Mouse (Mus musculus) gonadal fat pad, adult 2 months (tissue): ENCODE results near the gene Fgfr2. TPM values are rescaled to one million over a fixed set of nuclear protein-coding genes. Genes with fewer than 3 reads are reported as not detected.

Source experiments
- DNase-seq: peaks from one replicate; pipeline ENCODE4 v3.0.0-alpha.2; 2012; ENCODE audit warnings: low read depth
- polyA plus RNA-seq: library from polyadenylated mRNA; depleted of rRNA; stranded (reverse); fragments of >200 nt; gene quantifications from 2 replicates; pipeline ENCODE4 v1.2.3, GENCODE M21; 2012

Fgfr2 gene
- polyA plus RNA-seq, 1 experiment = 33.3 TPM

DNA sequence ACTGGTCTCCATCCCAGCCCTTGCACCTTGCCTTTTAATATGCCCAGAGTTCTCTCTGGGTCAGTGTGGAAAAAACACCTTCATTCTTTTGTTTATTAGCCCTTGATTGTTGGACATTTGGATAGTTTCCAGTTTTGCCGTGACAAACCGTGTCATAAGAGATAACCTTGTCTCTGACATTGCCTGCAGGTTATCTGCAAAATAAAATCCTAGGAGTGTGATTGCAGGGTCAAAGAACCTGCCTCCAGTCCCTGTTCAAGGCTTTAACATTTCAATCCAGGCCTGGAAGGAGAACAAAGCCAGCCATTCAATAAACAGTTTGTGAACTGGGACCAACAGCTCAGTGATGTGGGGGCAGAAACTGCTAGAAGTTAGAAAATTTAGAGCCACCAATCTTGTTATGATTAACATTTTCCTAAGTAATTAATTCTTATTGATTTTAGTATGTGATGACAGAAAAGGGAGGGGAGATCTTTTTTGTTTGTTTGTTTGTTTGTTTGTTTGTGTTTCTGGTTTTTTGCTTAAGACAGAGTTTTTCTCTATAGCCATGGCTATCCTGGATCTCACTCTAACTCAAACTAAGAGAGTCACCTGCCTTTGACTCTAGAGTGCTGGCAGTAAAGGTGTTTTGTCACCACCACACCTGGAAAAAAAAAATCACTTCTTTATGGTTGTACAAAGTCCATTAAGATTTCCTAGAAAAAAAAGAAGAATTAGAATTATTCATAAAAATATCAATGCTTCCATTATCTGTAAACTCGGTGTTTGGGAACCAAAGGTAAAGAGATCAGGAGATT lies 537.3 kb downstream of the Fgfr2 start:
- no peak for DNase-seq

DNA sequence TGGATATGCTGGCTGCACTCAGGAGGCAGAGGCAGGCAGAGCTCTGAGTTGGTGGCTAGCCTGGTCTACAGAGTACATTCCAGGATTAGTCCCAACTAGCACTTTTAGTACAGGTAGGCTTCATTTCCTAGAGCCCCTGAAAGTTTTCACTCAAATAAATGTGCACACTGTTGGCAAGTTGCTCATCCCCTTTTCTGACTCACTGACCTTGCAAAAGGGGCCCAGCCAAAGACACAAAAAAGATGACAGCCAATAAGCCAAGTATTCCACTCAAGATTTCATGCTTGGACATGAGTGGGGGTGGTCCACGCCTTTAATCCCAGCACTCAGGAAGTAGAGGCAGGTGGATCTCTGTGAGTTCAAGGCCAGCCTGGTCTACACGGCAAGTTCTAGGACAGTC lies 541.7 kb downstream of the Fgfr2 start:
- DNase-seq = no peak

GRCm38 (mm10) chr7:132580511-132580910 lies 542.6 kb downstream of the Fgfr2 start:
- DNase-seq = no peak

- no peak for DNase-seq
These were observed 546.3 kb downstream of the Fgfr2 start for GRCm38 (mm10) chr7:132576891-132577290.

- DNase-seq = no peak
These were observed 547.0 kb downstream of the Fgfr2 start, which contains the start of gene Oat for GRCm38 (mm10) chr7:132576116-132576650. Oat (minus strand) TSS chr7:132576398.

- no peak for DNase-seq
These were observed 547.5 kb downstream of the Fgfr2 start for GRCm38 (mm10) chr7:132575623-132576022.

GRCm38 (mm10) chr7:132574646-132575045 lies 548.5 kb downstream of the Fgfr2 start:
- no peak for DNase-seq

DNA sequence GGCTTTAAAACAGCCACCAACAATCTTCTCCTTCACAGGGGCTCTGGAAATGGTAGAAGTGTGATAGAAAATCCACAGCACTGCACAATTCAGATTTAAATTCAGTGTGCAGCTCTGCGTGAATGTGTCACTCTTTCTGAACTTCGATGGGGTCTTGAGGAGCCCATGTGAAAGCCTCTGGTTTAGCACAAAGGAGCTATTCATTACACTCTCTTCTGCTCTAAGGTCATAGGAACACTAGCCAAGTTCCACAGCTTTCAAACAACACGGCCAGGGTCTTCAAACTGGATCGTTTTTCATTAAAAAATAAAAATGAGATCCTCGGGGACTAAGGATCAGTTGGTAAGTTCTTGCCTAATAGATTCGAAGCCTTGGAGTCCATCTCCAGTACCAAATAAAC lies 549.9 kb downstream of the Fgfr2 start:
- no peak for DNase-seq

DNA sequence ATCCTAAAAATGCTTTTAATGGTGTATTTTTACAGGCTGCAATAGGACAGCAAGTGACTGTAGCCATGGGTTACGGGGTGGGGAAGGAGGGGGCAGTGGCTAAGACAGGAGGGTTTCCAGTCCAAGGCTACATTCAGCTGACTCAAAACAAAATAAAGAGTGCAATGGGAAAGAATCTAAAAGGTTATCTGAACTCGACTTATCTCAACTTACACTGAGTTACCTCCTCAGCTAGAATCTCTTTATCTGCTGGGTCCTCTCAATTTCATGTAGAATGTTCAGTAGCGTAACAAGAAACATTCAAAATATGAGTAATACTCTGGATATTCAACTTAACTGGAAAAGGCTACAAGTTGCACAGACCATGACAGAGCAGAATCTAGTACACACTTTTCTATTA lies 550.4 kb downstream of the Fgfr2 start:
- DNase-seq = no peak

DNA sequence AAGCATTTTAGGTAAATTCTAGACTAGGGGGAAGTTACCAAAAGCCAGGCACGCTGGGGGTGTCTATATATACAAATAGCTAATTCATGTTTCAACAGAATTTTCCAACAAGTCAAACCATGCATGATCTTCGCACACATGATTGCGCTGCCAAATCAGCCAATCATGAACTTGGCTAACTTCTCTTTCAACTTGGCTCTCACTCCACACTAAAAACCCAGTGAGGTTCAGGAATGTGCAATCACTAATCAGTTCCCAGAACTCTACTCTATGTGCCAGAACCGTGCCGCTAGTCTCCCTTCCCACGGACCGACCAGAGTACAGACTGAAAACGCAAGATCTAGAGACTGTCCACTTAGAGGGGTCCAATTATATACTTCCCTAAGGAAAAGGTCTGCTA lies 551.7 kb downstream of the Fgfr2 start:
- DNase-seq = no peak

DNA sequence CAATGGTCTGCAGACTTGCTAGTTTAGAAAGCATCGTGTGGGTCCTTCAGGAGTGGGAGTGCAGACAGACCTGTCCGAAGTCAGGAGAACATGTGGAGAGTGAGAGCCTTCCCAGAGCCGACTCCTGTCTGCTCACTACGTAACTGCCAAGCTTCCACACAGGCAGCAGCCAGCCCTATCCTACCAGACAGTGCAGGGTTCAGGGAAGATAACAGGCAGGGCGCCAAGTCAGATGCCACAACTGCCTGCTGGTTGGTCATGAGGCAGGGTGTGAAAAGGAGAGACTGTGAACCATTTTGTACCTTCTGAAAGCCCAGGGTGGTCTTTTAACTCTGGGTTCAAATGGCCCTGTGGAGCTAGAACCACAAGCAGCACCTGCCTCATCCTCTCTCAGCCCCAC lies 553.1 kb downstream of the Fgfr2 start:
- DNase-seq = no peak

GRCm38 (mm10) chr7:132568817-132569216 lies 554.3 kb downstream of the Fgfr2 start:
- DNase-seq = no peak

DNA sequence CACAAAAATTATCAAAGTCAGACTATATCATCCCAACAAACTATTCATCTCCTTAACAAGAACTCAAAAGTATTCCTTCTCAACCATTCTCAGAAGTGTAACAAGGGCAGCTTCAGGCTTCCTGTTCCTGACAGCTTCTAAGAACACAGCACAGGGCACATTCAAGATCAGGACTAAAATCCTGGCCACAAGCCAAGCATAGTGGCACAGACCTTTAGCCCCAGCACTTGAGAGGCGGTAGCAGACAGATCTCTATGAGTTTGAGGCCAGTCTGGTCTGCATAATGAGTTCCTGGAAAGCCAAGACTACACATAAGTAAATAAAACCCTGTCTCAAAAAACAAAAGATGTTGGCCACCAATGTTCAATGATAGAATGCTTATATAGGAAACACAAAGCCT lies 557.3 kb downstream of the Fgfr2 start:
- no peak for DNase-seq

DNA sequence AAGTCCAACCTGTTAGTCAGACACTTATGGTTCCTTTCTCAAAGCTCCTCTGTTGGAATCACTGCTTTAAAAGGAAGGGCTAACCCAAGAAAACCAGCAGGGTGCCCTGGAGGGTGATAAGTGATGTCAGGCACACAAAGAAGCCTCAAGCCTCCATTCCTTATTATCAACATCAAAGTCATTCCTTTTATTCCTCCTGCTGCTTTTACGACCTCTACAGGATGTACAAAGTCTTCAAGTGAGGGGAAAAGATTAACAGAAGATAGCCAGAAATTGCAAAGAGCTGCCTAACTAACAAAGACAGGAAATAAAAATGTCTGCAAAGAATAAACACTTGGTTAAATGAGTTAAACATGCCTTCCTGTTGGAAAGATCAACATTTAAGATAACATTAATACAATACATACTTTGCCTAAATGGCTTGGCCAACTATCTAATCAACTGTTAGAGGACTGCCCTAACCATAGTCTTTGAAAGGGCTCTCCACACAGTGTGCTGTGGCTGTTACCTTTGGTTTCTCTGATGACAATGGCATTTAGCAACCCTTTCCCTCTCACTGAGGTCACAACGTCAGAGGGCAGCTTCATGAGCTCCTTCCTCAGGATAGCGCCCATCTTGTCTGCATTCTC lies 563.9 kb downstream of the Fgfr2 start:
- no peak for DNase-seq

DNA sequence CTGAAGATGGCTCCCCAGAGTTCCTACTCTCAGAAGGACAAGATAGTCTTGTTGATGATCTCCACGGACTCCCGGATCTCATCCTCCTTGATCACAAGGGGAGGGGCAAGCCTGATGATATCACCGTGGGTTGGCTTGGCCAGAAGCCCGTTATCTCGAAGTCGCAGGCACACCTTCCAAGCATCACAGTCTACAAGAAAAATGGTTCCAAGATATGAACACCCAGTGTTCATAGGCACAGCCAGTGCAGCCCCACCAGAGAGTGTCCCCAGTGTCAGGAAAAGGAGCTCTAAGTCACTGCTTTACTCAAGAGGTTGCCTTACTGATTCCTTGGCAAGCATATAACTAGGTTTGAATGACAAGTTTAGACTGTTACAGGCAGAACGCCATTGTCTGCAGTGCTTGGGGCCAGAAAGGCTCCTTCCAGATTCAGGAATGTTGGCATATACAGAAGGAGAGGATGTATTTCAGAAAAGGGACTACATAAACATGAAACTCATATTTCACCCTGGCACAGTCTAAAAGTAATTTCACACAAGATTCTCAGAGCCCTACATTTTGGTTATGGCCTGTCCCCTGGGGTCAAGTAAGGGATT lies 564.9 kb downstream of the Fgfr2 start:
- no peak for DNase-seq

DNA sequence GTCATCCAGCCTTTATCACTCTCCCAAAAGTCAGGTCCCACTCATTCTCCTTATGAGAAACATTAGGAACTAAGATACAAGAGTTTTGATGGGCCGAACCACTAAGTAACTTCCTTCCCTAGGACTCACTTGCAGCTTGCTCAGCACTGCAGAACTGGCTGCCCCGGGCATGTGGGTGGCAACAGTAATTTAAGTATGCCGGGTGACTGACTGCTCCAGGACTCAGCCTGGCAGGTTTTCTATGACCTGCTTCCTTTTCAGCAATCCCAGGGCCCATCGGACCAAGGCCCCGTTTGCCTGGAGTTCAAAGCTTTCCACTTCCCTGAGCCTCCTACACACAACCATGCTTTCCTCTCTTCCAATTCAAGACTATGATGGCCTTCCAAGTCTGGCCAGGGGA lies 566.6 kb downstream of the Fgfr2 start:
- DNase-seq = no peak

DNA sequence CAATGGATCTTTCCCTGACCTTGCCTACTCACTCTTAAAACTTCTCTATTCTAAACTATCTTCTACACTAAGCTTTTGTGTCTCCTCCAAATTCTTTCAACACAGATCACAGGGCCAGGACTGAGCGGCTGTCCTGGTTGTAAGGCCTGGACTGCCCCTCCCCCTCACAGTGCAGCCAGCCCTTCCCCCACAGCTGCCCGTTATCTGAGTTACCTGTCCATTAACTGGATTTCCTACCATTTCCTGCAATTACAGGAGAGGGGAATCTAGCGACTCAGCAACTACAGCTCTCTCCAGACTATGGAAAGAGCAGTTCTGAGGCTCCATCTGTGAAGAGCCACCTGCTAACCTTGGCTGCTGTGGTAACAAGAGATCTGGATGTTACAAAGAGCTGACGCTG lies 567.2 kb downstream of the Fgfr2 start:
- DNase-seq = no peak

- DNase-seq = no peak
These were observed 569.1 kb downstream of the Fgfr2 start for GRCm38 (mm10) chr7:132554091-132554490.

DNA sequence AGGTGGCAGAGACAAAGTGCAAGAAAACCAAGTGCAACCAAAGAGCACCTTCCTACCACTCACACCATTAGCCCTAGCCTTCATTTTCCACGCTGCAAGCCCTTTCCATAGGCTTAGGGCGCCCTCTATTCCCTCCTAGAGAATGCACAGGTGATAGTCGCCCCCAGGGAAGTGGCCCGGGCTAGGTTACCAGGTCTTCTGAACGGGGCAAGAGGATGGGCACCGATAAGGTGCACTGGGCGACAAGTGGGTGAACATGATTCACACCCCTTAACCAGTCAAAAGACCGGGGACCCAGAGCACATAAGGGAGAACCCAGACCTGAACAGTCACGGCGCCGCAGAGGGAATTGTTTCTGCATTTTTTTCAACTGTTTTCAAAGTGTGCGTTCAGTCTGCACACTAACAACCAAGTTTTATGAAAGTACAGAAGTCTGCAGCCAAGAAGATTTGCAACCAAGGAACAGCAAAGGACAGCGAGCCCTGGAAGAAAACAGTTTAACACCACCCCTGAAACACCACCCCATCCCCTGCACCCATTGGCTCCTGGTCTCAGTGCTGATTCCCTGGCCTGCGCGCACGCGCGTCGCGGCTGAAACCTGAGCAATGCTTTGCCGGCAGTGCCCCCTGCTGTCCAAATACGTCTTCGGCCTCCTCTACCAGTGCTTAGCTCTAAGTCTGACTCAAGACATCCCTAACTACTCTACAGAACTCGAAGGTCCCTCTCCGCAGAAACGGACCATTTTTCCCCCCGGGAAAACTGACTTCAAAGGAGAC lies 571.6 kb downstream of the Fgfr2 start:
- no peak for DNase-seq

DNA sequence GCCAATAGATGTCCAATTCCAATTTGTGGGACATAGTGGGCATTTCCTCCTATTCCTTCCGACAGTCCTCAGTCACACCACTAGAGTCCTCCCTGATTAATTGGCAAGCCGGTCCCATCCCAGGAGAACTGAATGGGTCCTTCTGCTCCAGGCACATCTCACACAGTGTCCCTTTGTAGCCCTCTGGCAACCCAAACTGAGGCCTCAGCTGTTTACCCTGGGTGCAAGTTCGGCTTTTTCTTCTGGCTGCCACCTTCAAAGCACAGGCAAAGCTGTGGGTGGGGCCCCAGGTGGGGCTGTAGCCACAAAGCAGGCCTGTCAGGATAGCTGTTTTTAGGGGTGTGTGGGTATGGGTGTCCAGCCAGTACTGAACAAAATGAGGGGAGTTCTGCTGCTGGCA lies 576.0 kb downstream of the Fgfr2 start:
- no peak for DNase-seq

- DNase-seq = no peak
These were observed 580.7 kb downstream of the Fgfr2 start for GRCm38 (mm10) chr7:132542427-132542826.

DNA sequence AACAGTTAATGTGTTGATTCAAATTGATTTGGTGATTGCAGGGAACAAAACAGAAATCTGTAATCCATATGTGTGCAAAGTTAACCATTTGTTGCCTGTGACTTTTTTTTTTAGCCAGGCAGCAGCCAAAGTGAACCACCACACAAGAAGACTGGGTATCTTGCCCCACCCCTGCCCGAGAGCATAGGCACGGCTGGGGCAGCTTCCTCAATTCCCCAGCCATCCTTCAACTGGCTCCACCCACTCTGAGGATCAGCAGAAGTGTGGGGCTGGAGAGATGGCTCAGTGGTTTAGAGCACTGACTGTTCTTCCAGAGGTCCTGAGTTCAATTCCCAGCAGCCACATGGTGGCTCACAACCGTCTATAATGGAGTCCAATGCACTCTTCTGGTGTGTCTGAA lies 581.6 kb downstream of the Fgfr2 start:
- no peak for DNase-seq
